Mouse (Mus musculus): ENCODE measurements at regions not wholly inside any gene's neighbourhood (a gene's known extent, or its start where the extent isn't known, plus 50 kb on each side); places are given as distances from the start of the nearest gene placed in this dataset.

DNA sequence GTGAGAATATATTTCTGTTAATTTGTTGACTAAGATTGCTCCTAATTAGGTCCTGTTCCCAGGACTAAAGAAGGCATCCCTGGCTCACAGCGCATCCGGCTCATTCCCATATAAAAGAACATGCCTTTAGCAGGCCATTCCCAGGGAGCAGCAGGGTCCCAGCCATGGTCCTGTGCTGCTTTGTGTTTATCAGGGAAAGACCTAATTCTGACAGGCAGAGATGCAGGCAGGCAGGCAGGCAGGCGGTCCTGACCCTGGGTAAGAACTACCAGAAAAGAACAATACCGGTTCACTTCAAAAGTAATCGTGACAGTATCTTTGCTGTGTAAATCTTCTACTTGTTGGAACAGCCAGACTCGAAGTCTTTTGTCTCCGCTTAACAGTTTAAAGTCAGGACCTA is 97.3 kb upstream of the Arl4c start:
- TF ChIP-seq CTCF (IDR thresholded peaks at IDR 0.05; ENCODE audit: low read depth, low read length) (no peak), POLR2A (IDR thresholded peaks at IDR 0.05; ENCODE audit: borderline replicate concordance, low read depth, low read length) (no peak)

All from bone marrow macrophage, adult 2 months (primary cell).